Mouse (Mus musculus) limb, embryonic 14.5 days (tissue): ENCODE results near the gene Cdh1. TPM values are rescaled to one million over a fixed set of nuclear protein-coding genes. Genes with fewer than 3 reads are reported as not detected.

Source experiments
- ATAC-seq: fragments of 200-750 bp; cut with Nextera tagmentation; 2 replicates; pipeline ENCODE4 v1.8.0; 2017; ENCODE audit warnings: low read depth, moderate number of reproducible peaks, moderate TSS enrichment; ENCODE audit not compliant: low FRiP score
- DNase-seq: peaks from one replicate; pipeline ENCODE4 v3.0.0-alpha.2; 2015; ENCODE audit warnings: low spot score
- H3K27ac ChIP-seq: fragments of 300-500 bp; sonication (generic); replicated peaks from 2 replicates; pipeline ENCODE4 v1.5.1; 2014; ENCODE audit warnings: low read depth, mild to moderate bottlenecking, low read length, moderate library complexity, mixed read lengths
- H3K27me3 ChIP-seq: fragments of 300-500 bp; sonication (generic); 2 replicates; pipeline ENCODE4 v1.6.1; 2014; ENCODE audit warnings: low read length, mixed read lengths; ENCODE audit not compliant: control insufficient read depth, insufficient read depth
- H3K36me3 ChIP-seq: fragments of 300-500 bp; sonication (generic); 2 replicates; pipeline ENCODE4 v1.6.1; 2014; ENCODE audit warnings: mild to moderate bottlenecking, low read length, moderate library complexity, mixed read lengths; ENCODE audit not compliant: control insufficient read depth, insufficient read depth
- H3K4me1 ChIP-seq: fragments of 300-500 bp; sonication (generic); 2 replicates; pipeline ENCODE4 v1.6.1; 2014; ENCODE audit warnings: antibody characterized with exemption, low read length, mixed read lengths; ENCODE audit not compliant: control insufficient read depth, insufficient read depth
- H3K4me2 ChIP-seq: fragments of 300-500 bp; sonication (generic); replicated peaks from 2 replicates; pipeline ENCODE4 v1.6.1; 2014; ENCODE audit warnings: low read depth, mild to moderate bottlenecking, low read length, moderate library complexity; ENCODE audit not compliant: severe bottlenecking
- H3K4me3 ChIP-seq: fragments of 300-500 bp; sonication (generic); replicated peaks from 2 replicates; pipeline ENCODE4 v1.5.1; 2014; ENCODE audit warnings: low read length
- H3K9ac ChIP-seq: fragments of 300-500 bp; sonication (generic); 2 replicates; pipeline ENCODE4 v1.6.1; 2014; ENCODE audit warnings: mild to moderate bottlenecking, low read depth, low read length, moderate library complexity; ENCODE audit not compliant: severe bottlenecking
- H3K9me3 ChIP-seq: fragments of 300-500 bp; sonication (generic); 2 replicates; pipeline ENCODE4 v1.6.1; 2016; ENCODE audit warnings: low read length; ENCODE audit not compliant: control insufficient read depth
- POLR2A ChIP-seq: fragments of 200-500 bp; IDR thresholded peaks from 2 replicates; pipeline ENCODE4 v1.8.0; 2012; ENCODE audit warnings: inconsistent platforms, mild to moderate bottlenecking, moderate library complexity, borderline replicate concordance; ENCODE audit not compliant: insufficient read depth, insufficient read length; ENCODE audit errors: extremely low read depth
- WGBS: fragments of 180-500 bp; shearing (Covaris S2); extraction: QIAGEN DNeasy Blood & Tissue Kit; methylation state at CpG from one replicate; pipeline ENCODE4 v1.1.7; 2014; 5-methylcytosine and 5-hydroxymethylcytosine counted together
- polyA plus RNA-seq, 2 experiments: library from polyadenylated mRNA; depleted of rRNA in 1 of 2; stranded (reverse) in 1 of 2; unstranded in 1 of 2; fragments of >200 nt; fragmentation: Nextera tagmentation in 1 of 2; extraction: Ambion mirVana in 1 of 2; gene quantifications; 2 replicates each; pipeline versions ENCODE4 v1.2.1 to v1.2.3; 2012 to 2014

Gene Cdh1
- polyA plus RNA-seq, 2 experiments, result 25.2 to 58.6 TPM

DNA sequence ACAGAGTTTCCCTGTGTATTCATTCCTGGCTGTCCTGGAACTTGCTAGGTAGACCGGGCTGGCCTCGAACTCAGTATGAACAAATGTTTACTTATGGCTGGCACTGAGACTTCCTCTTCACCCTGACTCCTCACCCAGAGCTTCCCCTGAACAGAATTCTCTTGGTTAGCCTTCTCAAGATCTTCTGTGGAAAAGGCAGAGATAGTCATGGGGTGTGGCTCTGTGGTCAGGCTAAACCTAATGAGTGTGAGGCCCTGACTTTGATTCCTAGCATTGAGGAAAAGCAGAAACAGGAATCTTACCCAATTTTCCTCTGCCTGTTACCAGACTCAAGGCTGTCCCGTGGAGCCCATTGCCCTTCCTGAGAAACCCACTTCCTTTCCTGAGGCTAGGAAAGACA is 8.9 kb downstream of the Cdh1 start:
- 76% methylated on average over 3 of the region's 3 CpGs for WGBS
- peaks cover 12% of the 10 kb centered on the region for H3K4me1 ChIP-seq
- no peak overlapping the region for H3K4me2 ChIP-seq
- no peaks in the 10 kb centered on the region for H3K9me3 ChIP-seq
- no peaks in the 10 kb centered on the region for H3K36me3 ChIP-seq
- DNase-seq, result no peak
- H3K4me3 ChIP-seq, result no peak overlapping the region
- H3K27ac ChIP-seq, result no peak overlapping the region
- no peak for TF ChIP-seq POLR2A
- 0 out of 2 replicates have a peak, but pooled peaks cover under 1% of the 10 kb centered on the region for H3K27me3 ChIP-seq
- H3K9ac ChIP-seq, result no peak overlapping the region
- no peak for ATAC-seq

DNA sequence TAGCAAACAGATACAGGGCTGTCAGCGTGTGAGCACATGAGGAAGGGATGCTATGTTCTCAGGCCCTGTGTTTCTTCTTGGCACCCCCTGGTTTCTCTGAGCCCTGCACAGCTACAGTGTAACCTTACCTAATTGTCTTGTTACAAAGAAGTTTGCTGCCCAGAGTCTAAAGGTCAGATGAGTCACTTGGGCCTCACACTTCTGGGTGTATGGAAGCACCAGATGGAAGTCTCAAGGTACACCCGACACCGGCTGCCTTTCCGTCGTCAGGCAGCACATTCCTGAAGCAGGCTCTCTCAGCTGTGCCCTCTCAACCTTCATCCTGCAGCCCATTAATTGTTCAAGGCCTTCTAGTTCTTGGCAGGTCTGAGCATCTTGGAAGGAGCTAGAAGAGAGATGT is 11.6 kb downstream of the Cdh1 start:
- Histone ChIP-seq H3K4me3 (no peak overlapping the region), H3K9me3 (no peaks in the 10 kb centered on the region), H3K4me1 (peaks cover 18% of the 10 kb centered on the region), H3K4me2 (no peak overlapping the region), H3K27me3 (no peaks in the 10 kb centered on the region), H3K36me3 (no peaks in the 10 kb centered on the region), H3K27ac (no peak overlapping the region), H3K9ac (no peak overlapping the region)
- no peak for ATAC-seq
- 43% methylated on average over 5 of the region's 5 CpGs for WGBS
- TF ChIP-seq POLR2A, result no peak
- no peak for DNase-seq

DNA sequence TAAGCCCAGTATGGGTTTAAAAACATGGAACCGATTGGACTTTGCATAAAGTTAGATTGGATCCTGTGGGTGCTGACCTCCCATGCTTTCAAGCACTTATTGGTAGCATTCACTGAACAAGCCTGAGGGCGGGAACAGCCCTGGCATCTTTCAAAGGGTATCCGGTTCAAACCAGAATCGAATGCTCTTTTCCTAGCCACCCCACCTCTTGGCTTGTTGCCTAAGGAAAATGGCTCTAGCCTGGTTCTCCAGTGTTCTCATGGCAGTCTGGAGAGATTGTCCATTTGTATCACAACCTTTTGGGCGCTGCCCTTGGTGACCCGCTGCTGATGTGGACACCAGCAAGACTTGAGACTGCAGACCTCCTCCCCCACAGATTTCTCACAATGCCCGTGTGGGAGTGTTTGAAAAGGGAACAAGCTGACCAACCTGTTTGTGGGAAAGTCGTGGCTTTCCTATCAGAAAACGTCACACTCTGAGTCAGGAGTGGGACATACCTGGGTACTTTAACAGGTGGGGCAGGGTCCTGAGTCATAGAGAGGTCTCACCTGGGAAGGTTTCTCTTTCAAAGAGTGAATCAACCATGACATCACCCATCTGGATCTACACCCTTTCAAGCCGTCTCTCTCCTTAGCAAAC is 12.6 kb downstream of the Cdh1 start:
- 59% methylated on average over 10 of the region's 10 CpGs for WGBS
- Histone ChIP-seq H3K4me3 (no peak overlapping the region), H3K9ac (no peak overlapping the region)

DNA sequence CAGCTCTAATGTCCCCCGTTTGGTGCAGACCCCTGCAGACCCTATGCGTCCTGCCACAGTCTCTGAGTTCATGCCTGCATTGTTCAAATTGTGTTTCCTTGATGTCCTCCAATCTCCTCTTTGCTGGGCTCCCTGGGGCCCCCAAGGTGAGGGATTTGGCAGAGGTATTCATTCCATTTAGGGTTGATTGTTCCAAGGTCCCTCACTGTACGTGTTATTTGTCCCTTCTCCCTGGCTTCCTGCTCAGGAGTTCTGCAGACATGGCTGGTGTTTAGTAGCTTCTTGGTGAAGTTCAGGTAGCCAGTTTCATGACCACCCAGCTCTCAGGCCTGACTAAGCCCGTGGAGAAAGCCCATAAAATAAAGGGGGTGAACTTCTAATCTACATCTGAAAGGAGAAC is 13.5 kb downstream of the Cdh1 start:
- no peak for DNase-seq
- H3K4me3 ChIP-seq, result no peak overlapping the region
- H3K4me2 ChIP-seq, result no peak overlapping the region
- no peaks in the 10 kb centered on the region for H3K27me3 ChIP-seq
- no peak overlapping the region for H3K27ac ChIP-seq
- H3K36me3 ChIP-seq, result no peaks in the 10 kb centered on the region
- H3K4me1 ChIP-seq, result peaks cover 22% of the 10 kb centered on the region
- no peak for TF ChIP-seq POLR2A
- H3K9me3 ChIP-seq, result no peaks in the 10 kb centered on the region
- WGBS, result 34% methylated on average over 4 of the region's 4 CpGs
- no peak overlapping the region for H3K9ac ChIP-seq
- no peak; the same call in 1 of the 2 replicates for ATAC-seq

More for the DNA sequence above, 12.6 kb downstream of the Cdh1 start:
- Histone ChIP-seq H3K4me2 (no peak overlapping the region), H3K27ac (no peak overlapping the region), H3K9me3 (no peaks in the 10 kb centered on the region), H3K4me1 (peaks cover 22% of the 10 kb centered on the region), H3K27me3 (no peaks in the 10 kb centered on the region), H3K36me3 (no peaks in the 10 kb centered on the region)
- DNase-seq, result no peak
- TF ChIP-seq POLR2A, result no peak
- no peak for ATAC-seq

DNA sequence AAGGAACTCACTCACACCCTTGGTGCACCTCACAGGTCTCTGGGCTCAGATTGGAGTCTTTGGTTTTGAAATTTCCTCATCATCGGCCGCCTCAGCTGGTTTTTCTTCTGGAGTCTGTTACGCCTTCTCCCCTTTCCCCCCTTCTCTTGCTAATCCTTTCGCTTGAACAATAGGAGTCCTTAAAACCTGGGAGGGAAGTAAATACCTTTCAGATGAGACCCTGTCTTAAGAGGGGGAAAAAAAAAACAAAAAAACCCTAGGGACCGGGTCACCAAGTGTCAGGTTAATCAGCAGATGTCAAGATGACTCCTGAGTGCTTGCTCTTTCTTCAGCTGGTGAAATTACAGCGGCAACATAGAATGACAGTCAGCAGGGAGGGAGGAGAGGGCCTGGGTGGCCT is 14.0 kb downstream of the Cdh1 start:
- no peak for ATAC-seq
- no peaks in the 10 kb centered on the region for H3K36me3 ChIP-seq
- H3K9me3 ChIP-seq, result no peaks in the 10 kb centered on the region
- 37% methylated on average over 6 of the region's 6 CpGs for WGBS
- H3K27ac ChIP-seq, result no peak overlapping the region
- H3K4me1 ChIP-seq, result peaks cover 22% of the 10 kb centered on the region
- H3K4me2 ChIP-seq, result no peak overlapping the region
- no peak for DNase-seq
- no peak overlapping the region for H3K9ac ChIP-seq
- H3K4me3 ChIP-seq, result no peak overlapping the region
- TF ChIP-seq POLR2A, result no peak
- no peaks in the 10 kb centered on the region for H3K27me3 ChIP-seq
